Mouse (Mus musculus) A20 (cell line): ENCODE results near the gene Gpx8.

Experiments
- DNase-seq: peaks from one replicate; pipeline ENCODE4 v3.0.0-alpha.2; 2011; ENCODE audit warnings: low read depth, low spot score

The Gpx8 gene

DNA sequence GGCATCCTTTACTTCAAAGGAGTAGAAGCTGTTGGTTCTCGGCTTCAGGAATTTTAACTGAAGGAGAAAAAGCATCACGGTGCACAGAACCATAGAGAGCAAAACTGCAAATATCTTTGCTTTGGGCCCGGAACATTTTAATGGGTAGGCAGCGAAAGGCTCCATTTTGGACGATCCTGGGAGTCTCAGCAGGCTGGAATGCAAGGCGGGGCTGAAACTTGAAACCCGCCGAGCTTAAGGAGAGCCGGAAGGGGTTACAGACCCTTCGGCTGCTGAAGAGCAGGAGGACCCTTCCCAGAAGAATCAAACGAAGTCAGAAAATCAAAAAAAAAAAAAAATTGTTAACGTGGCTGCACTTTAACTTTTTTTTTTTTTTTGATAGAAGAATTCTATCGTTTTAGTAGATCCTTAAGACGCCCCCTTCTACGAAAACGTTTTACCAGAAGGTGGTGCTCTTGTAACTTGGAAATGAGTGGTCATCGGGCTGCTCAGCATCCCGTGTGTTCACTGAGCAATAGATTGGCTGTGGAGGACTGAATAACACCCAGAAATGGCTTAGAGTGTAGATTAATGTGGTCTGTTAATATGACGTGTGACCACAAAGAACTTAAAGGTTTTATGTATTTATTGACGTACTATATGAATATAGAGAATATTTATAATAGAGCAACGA, at the start of gene Gpx8:
Gpx8 (minus strand) TSS at position 200 of the 673 bp plus-strand sequence.
- DNase-seq = peak; percentile 56

GRCm38 (mm10) chr13:113094618-113095017, 48.4 kb upstream of the Gpx8 start:
- no peak for DNase-seq

DNA sequence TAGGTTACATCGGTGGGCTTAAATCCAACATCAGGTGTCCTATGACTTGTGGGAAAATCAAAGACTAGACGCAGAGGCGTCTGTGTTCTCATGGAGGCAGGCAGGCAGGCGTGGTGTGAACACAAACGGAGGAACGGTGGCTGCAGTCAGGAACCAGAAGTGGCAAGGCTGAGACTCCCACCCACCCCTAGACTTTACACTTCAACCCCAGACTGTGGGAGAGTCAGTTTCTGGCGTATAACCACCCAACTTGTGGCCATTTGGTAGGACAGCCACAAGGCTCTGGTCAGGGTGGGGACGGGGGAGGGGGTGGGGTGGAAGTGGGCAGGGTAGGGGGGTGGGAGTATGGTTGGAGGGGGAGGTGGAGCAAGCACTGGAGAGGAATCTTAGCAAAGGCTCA, 44.3 kb upstream of the Gpx8 start:
- no peak for DNase-seq

DNA sequence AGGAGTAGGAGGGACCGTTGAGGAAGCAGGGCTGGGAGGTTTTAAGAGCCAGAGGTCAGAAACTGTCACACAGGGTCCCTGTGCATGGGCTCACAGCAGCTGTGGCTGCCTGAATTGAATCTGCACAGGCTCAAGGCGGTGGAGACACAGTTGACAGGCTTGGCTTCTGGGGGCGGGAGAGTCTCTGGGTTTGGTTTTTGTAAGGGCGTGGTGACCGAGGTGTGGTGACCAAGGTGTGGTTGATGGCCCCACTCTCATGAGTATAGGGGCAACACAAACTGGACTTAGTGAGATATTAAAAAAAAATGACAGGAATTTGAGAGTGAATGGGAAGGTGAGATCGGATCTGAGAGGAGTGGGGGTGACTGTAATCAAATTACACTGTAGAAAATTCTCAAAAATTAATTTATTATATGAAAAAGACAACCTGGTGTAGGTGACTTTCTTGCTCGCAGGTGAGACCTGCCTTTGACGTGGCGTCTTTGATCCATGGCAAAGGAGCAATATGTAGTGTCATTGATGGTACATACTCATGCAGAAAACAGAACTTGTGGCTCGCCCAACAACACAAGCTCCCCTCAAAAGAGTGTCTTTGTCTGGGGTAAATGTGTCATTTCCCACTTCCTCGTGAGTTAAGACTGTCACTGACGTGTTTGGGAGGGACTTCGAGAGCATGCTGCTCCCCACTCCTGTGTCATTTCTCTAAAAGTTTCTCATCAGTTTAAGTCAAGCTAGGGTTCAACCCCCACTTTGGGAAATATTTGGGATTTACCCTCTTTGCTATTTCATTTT, 41.2 kb upstream of the Gpx8 start:
- DNase-seq = no peak

- no peak for DNase-seq
Measured at GRCm38 (mm10) chr13:113084732-113085131, 38.5 kb upstream of the Gpx8 start.

DNA sequence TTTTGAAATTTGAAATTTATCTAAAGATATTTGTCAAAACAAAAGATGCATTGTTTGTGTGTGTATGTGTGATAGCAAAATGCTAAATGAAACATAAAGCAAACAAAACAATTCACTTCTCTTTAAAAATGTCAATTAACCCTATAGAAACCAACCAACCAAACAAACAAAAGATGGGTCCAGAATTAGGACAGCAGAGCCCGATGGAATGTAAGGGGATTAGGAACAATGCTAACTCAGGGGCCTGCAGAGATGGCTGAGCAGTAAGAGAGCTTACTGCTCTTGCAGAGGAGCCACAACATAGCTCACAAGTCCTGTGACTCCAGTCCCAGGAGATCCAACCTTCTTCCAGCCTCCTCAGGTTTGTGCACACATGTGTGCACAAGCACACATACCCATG, 35.9 kb upstream of the Gpx8 start:
- no peak for DNase-seq

DNA sequence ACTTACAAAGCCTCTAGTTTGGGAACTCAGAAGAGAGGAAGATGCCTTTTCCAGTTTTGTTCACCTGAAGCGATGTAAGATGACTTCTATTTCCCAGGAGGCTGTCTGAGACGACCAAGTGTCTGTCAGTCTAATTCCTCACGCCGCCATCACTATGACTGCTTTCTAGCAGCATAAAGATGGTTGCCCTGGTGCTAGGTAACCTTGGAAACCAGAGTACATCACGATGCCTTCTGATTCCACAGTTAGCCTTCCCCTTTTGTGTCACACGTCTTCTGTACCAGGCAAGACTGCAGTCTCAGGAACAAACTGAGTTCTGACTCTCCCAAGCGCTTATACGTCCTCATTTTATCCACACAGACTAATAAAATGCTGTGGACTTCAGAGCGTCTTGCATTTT, 32.8 kb upstream of the Gpx8 start:
- DNase-seq = no peak

DNA sequence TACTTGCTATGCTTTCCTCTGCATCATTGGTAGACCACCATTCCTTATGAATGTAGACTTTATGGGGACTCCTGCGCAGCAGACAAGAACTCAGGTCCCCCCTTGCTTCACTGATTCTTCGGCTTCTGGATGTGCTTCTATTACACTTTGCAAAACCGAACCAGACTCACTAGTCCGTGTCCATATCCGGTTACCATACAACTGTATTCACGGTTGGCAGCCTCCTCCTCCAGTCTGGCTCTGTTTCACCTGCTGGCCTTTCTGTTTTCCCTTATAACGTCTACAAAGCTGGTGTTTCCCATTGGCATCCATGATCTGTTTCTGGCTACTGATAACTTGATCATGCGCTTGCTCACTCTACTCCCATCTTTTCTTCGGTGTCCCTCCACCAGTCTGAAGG, 18.3 kb upstream of the Gpx8 start:
- DNase-seq = no peak

DNA sequence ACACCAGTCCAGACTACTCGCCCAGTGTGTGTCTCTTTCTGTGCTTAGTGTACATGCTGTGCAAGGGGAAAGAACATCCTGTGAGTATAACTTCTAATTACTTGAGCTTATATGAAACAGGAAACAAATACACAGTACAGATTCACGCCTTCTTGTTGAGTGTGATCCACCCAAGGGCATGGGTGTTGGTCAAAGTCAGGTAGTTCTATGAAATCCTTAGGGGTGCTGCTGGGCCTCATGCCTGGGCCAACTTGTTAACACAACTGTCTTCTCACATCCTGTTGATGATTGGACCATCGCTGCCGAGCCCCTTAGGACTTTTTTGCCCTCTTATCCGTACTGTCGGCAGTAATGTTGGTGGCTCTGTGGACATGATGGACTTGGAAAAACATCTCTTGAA, 15.5 kb upstream of the Gpx8 start:
- DNase-seq = no peak

- DNase-seq = no peak
Measured at GRCm38 (mm10) chr13:113055826-113056225, 9.6 kb upstream of the Gpx8 start.

DNA sequence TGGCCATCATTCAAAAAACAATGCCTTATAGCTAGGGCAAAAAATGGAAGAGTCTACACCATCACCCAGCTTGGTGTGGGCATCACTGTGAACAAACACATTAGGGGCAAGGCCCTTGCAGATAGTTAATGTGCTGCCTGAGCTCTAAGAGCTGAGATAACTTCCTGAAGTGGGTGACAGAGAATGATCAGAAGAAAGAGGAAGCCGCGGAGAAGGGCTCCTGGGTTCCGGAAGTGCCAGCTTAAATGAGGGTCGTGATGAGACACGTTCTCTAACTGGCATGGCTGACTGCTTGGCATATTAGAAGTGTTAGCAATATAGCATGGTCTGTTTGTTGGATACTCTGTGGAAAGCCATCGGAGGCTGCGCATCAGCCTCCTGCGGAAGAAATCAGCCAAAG, 8.0 kb upstream of the Gpx8 start:
- no peak for DNase-seq

GRCm38 (mm10) chr13:113047647-113048046, 1.4 kb upstream of the Gpx8 start:
- DNase-seq = no peak

DNA sequence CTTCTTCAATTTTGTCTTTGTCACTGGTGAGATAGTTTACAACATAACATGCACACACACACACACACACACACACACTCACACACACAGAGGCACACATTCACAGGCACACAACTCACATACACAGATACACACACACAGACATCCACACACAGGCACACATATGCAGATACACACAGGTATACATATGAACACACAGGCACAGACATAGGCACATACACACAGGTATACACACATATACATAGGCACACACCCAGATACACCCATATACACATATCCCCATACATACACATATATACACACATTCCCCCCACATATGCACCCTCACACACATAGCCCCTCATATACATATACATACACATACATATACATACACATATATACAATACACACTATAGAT, 808 bp upstream of the Gpx8 start:
- DNase-seq = no peak

DNA sequence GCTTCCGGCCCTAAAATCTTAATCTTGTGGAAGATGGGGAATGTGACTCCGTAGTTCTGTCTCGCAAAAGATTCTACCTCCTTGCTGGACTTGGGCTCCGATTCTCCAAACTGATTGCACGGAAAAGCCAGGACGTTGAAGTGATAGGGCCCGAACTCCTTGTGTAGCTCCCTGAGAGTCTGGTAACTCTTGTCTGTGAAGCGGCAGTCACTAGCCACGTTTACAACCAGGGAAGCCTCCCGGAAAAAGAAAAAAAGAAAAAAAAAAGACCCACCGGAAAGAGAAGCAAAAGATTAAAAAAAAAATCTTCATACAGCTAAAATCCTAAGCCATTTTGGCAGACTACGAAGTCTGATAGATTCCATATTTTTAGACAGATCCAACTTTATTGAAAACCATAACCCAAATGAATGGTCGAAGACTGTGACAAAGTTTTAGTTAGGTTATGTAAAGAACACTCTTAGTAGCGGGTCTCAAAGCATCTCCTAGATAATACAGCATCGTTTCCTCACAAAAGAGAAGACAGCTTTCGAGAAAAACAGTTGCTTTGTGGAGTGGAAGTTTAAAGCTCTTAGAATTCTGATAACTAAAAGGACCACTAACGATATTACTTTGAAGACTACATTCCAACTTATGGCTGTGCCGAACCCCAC, 626 bp downstream of the Gpx8 start:
- DNase-seq = no peak

GRCm38 (mm10) chr13:113044876-113045275, 1.3 kb downstream of the Gpx8 start:
- DNase-seq = no peak

GRCm38 (mm10) chr13:113035852-113036251, 10.4 kb downstream of the Gpx8 start:
- DNase-seq = peak; percentile 88

DNA sequence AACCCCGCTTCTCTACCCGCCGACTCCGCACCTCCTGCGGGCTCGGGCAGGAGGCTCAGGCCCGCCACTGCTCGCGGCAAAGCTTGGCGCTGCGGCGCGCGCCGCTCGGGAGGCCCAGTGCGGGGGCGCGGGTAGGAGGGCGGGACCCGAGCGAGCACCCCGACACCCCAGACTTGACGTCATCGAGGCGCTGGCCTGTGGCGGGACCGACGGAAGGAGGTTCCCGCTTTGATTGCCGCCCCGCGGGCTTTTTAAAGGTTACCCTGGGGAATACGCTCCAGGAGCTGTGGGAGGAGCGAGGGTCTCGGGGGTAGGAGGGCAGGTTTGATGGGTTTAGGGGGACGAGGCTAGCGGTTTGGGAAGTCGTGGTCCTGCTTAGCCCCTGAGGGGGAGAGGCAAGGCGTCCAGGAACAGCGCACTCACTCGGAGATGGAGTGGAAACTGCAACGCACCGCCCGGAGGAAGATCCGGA, 11.2 kb downstream of the Gpx8 start, which contains the start of gene Cdc20b:
Cdc20b (plus strand) TSS at position 162 of the 472 bp plus-strand sequence.
- peak; percentile 82 for DNase-seq

DNA sequence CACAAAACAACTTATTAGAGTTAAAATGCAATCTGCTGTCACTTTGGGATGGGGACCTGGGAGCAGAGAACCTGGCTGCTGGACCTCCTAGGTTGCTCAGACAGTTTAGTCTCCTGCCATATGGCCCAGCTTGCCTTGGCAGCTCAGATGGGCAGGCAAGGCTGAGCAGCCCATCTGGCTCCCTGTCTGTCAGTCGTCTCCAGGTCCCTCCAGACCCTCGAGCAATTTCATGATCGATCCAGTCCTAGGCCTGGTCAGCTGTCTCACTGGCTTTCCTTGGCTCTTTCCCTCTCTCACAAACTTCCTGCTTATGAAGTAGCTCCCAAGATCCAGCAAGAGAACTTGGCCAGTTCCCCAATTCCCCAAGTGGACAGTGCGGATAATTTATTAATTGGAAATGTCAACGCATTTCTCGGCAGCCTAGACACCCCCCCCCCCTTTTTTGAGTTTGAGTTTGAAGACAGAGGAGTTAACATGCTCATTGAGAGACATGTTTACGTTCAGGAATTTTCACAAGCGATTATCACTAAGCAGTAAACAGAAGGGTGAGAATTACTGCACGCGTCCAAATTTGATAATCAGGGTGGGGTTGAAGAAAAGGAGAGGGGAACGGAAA, 11.8 kb downstream of the Gpx8 start:
- no peak for DNase-seq

GRCm38 (mm10) chr13:113032831-113033230, 13.4 kb downstream of the Gpx8 start:
- DNase-seq = no peak

- no peak for DNase-seq
Measured at GRCm38 (mm10) chr13:113031792-113032571, 14.2 kb downstream of the Gpx8 start.

DNA sequence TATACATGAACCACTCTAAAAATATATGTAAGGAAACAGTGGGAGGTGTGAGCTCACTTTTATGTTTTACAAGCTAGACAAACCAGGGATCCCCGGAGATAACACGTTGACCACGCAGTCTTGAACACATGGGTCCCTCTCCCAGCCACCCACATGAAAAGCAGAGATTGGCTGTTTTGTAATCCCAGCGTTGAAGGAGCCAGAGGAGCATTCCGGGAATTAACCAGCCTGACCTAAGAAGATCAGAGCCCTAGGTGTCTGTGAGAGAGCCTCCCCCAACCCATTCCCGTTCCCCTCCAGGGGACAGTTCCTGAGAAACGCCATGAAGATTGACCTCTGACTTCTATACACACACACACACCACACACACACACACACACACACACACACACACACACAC, 14.9 kb downstream of the Gpx8 start:
- no peak for DNase-seq
